8 mouse cellular contexts compared by ENCODE assay signal in the genomic region with DNA sequence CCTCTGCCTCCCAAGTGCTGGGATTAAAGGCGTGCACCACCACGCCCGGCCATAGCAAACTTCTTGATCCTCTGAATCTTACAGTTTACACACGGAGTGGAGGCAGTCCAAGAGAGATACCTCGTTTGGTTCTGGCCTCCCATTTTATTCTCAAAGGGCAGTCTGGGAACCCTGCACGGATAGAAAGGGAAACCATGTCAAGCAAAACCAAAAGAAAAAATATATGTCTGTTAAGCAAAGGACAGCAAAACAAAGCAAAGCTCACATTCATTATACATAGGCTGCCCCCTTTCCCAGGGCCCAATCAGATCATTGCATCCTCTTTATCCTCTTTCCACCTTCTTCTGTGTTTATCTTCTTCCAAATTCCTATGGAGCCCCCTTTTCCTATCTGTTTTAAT. TPM values are rescaled to one million over a fixed set of nuclear protein-coding genes. Genes with fewer than 3 reads are reported as not detected.
DNase-seq lines count a peak whose midpoint lies in the region.

No protein-coding gene starts in this region.

- DNase-seq in heart, postnatal 14 days = peak; percentile 5 to 13
- DNase-seq in heart, postnatal 36 days = no peak
- peak; percentile 17 for DNase-seq in retina, embryonic 14.5 days (ENCODE audit: low spot score)
- DNase-seq in retina, postnatal 1 day = no peak
- DNase-seq in adipocyte (ENCODE audit: low spot score) = peak; percentile 74
- peak; percentile 8 for DNase-seq in thymus, postnatal 4 days
- DNase-seq in gastrocnemius, postnatal 14 days = no peak
- DNase-seq in layer of hippocampus, postnatal 36 days = no peak

- intact Hi-C loops in heart, postnatal 14 days (cut with DNase I) = no loop called here
- intact Hi-C loops in heart, postnatal 36 days (cut with DNase I) = no loop called here
- intact Hi-C loops in gastrocnemius, postnatal 14 days (cut with DNase I; ENCODE audit: low total_unique reads) = no loop called here

RNA-seq across cellular contexts. Expression of a gene that starts 27.6 kb away (rescaled TPM):
- 100 to 1,000 TPM; 239 to 247 TPM for total RNA-seq in heart, postnatal 14 days (2021)
- total RNA-seq in heart, postnatal 36 days (2021) = 100 to 1,000 TPM; 300 to 304 TPM
- total RNA-seq in gastrocnemius, postnatal 14 days (2021) = 100 to 1,000 TPM; 166 to 184 TPM
- 100 to 1,000 TPM; 110 to 119 TPM for total RNA-seq in layer of hippocampus, postnatal 36 days (2021)

RNA-seq across cellular contexts. Expression of a gene that starts 27.7 kb away (rescaled TPM):
- 10 to 100 TPM in 1 of 2 experiments, 1 to 10 TPM in 1; 10.0 to 10.4 TPM for total RNA-seq in heart, postnatal 14 days (2021)
- total RNA-seq in heart, postnatal 36 days (2021) = 10 to 100 TPM; 15.4 to 16.8 TPM
- total RNA-seq in gastrocnemius, postnatal 14 days (2021) = 1 to 10 TPM; 5.9 to 7.8 TPM
- 100 to 1,000 TPM; 129 to 134 TPM for total RNA-seq in layer of hippocampus, postnatal 36 days (2021)

Comparison
In these comparisons a context has a peak if more than half of its experiments do, and no peak if none do; other contexts are left out.
1. DNase-seq: peak in heart, postnatal 14 days (2 of 2), retina, embryonic 14.5 days (single experiment), adipocyte (single experiment) and thymus, postnatal 4 days (single experiment); none in heart, postnatal 36 days (0 of 2), retina, postnatal 1 day (single experiment), gastrocnemius, postnatal 14 days (single experiment) and layer of hippocampus, postnatal 36 days (0 of 2).
2. RNA of a gene that starts 27.7 kb away (total RNA-seq): 129 to 134 TPM in layer of hippocampus, postnatal 36 days; 15.4 to 16.8 TPM in heart, postnatal 36 days, 10.0 to 10.4 TPM in heart, postnatal 14 days and 5.9 to 7.8 TPM in gastrocnemius, postnatal 14 days; every median in the first group is over 4 times any median in the second.